Mouse (Mus musculus): ENCODE data around the gene Fam20c. TPM values are rescaled to one million over a fixed set of nuclear protein-coding genes. Genes with fewer than 3 reads are reported as not detected.
A peak's percentile ranks its signal among the peaks of the same experiment; 100 is the strongest.

Fam20c gene
- polyA plus RNA-seq, 1 experiment from 2014 or later: 3.4 TPM

DNA sequence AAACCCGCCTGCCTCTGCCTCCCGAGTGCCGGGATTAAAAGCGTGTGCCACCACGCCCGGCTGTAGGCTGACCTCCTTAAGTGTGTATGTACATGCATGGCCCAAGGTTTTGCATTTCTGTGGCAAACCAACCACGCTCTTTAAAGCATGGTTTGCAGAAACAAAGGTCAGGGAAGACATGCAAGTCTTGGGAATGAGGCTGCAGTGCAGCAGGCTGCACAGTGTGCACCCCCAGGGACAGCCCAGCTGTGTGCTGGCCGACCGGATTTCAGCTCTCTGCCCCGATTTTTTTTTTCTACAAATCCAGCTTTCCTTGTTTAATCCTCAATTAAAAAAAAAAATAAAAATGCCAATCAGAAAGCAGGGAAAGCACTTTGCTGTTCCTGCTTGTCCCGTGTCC, 13.3 kb downstream of the Fam20c start:
- Histone ChIP-seq H3K9me3 (ENCODE audit: control insufficient read depth, low read length) (no peaks in the 10 kb centered on the region), H3K27ac (ENCODE audit: low read length) (no peak overlapping the region), H3K4me1 (ENCODE audit: control insufficient read depth, insufficient read depth, low read length) (no peaks in the 10 kb centered on the region), H3K4me3 (ENCODE audit: low read length) (no peak overlapping the region), H3K27me3 (replicated peaks; ENCODE audit: control insufficient read depth, insufficient read depth, low read length) (no peaks in the 10 kb centered on the region), H3K4me2 (ENCODE audit: low read depth, low read length) (no peak overlapping the region), H3K36me3 (ENCODE audit: control insufficient read depth, insufficient read depth, low read length) (peaks cover 4% of the 10 kb centered on the region; the same call in 1 of the 2 replicates), H3K9ac (ENCODE audit: low read depth, low read length) (no peak overlapping the region)
- WGBS: 90% methylated on average over 11 of the region's 11 CpGs
- no peak for ATAC-seq

GRCm38 (mm10) chr5:138768704-138769103, 14.4 kb downstream of the Fam20c start:
- WGBS: 74% methylated on average over 2 of the region's 2 CpGs
- Histone ChIP-seq H3K27me3 (replicated peaks; ENCODE audit: control insufficient read depth, insufficient read depth, low read length) (no peaks in the 10 kb centered on the region), H3K27ac (ENCODE audit: low read length) (no peak overlapping the region), H3K4me2 (ENCODE audit: low read depth, low read length) (no peak overlapping the region), H3K4me1 (ENCODE audit: control insufficient read depth, insufficient read depth, low read length) (no peaks in the 10 kb centered on the region), H3K36me3 (ENCODE audit: control insufficient read depth, insufficient read depth, low read length) (peaks cover 4% of the 10 kb centered on the region; the same call in 1 of the 2 replicates), H3K9ac (ENCODE audit: low read depth, low read length) (no peak overlapping the region), H3K9me3 (ENCODE audit: control insufficient read depth, low read length) (no peaks in the 10 kb centered on the region), H3K4me3 (ENCODE audit: low read length) (no peak overlapping the region)
- no peak for ATAC-seq

- WGBS: 59% methylated on average over 5 of the region's 5 CpGs
- peak; percentile 58; the same call in 1 of the 2 replicates for ATAC-seq
Measured at GRCm38 (mm10) chr5:138769126-138769525, 14.8 kb downstream of the Fam20c start.

DNA sequence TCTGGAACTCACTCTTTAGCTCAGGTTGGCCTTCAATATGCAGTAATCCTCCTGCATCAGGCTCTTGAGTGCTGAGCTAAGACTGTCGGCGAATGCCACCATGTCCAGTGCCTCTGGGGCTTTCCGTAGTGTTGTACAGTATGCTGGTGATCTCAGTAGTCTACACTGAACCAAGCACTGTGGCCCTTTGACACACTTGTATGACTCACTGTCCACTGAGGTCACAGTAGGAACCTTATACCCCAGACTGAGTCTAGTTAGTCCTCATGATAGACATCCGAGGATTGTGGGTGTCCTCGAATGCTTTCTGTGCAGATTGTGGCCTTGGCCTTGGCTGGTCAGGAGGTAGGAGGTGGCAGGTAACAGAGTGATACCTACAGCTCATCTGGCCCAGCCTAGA, 20.8 kb downstream of the Fam20c start:
- Histone ChIP-seq H3K4me2 (ENCODE audit: low read depth, low read length) (no peak overlapping the region), H3K9ac (ENCODE audit: low read depth, low read length) (no peak overlapping the region), H3K27ac (ENCODE audit: low read length) (no peak overlapping the region), H3K4me1 (ENCODE audit: control insufficient read depth, insufficient read depth, low read length) (peaks cover 12% of the 10 kb centered on the region; the same call in 1 of the 2 replicates), H3K27me3 (replicated peaks; ENCODE audit: control insufficient read depth, insufficient read depth, low read length) (no peaks in the 10 kb centered on the region), H3K4me3 (ENCODE audit: low read length) (no peak overlapping the region), H3K9me3 (ENCODE audit: control insufficient read depth, low read length) (no peaks in the 10 kb centered on the region), H3K36me3 (ENCODE audit: control insufficient read depth, insufficient read depth, low read length) (no peaks in the 10 kb centered on the region)
- 90% methylated on average over 5 of the region's 5 CpGs for WGBS
- no peak for ATAC-seq

More at GRCm38 (mm10) chr5:138769126-138769525, 14.8 kb downstream of the Fam20c start:
- Histone ChIP-seq H3K27ac (ENCODE audit: low read length) (no peak overlapping the region), H3K4me1 (ENCODE audit: control insufficient read depth, insufficient read depth, low read length) (no peaks in the 10 kb centered on the region), H3K36me3 (ENCODE audit: control insufficient read depth, insufficient read depth, low read length) (peaks cover 4% of the 10 kb centered on the region; the same call in 1 of the 2 replicates), H3K4me3 (ENCODE audit: low read length) (no peak overlapping the region), H3K9ac (ENCODE audit: low read depth, low read length) (no peak overlapping the region), H3K4me2 (ENCODE audit: low read depth, low read length) (no peak overlapping the region), H3K9me3 (ENCODE audit: control insufficient read depth, low read length) (no peaks in the 10 kb centered on the region), H3K27me3 (replicated peaks; ENCODE audit: control insufficient read depth, insufficient read depth, low read length) (no peaks in the 10 kb centered on the region)

GRCm38 (mm10) chr5:138776346-138776745, 22.0 kb downstream of the Fam20c start:
- Histone ChIP-seq H3K4me2 (ENCODE audit: low read depth, low read length) (no peak overlapping the region), H3K36me3 (ENCODE audit: control insufficient read depth, insufficient read depth, low read length) (no peaks in the 10 kb centered on the region), H3K9ac (ENCODE audit: low read depth, low read length) (no peak overlapping the region), H3K4me3 (ENCODE audit: low read length) (no peak overlapping the region), H3K27me3 (replicated peaks; ENCODE audit: control insufficient read depth, insufficient read depth, low read length) (no peaks in the 10 kb centered on the region), H3K9me3 (ENCODE audit: control insufficient read depth, low read length) (no peaks in the 10 kb centered on the region), H3K4me1 (ENCODE audit: control insufficient read depth, insufficient read depth, low read length) (peaks cover 12% of the 10 kb centered on the region; the same call in 1 of the 2 replicates), H3K27ac (ENCODE audit: low read length) (no peak overlapping the region)
- 55% methylated on average over 1 of the region's 1 CpGs for WGBS
- ATAC-seq: peak; percentile 70

DNA sequence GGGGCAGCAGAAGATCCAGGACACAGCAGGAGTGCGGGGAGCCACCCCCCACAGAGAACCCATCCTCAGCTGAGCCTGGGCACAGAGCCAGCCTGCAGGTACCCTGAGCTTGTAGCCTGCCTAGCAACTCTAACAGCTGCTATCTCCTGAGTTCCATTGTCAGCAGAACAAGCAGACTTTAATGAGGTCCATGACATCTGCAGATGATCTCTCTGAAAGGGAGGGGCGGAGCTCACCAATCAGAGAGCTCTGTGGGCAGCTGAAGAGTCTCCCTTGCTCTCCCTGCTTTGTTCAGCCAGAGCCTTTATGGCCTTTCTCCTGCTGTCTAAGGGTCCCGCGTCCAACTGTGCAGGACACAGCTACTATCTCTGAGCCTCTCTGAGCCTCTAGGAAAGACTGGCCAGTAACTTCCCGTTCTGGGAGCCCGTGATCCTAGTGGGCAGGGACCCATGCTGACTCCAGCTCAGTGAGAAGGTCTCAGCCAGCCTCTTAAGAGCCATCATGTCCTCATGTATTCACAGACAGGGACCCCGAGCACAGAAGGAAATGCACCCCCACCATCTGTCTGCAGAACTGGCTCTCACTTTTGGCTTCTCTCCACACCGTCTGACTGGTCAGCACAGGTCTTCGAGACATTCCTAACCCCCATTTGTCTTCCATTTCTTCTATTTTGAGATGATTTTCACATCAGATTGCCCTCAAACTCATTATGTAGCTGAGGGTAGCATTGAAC, 24.6 kb downstream of the Fam20c start:
- Histone ChIP-seq H3K36me3 (ENCODE audit: control insufficient read depth, insufficient read depth, low read length) (no peaks in the 10 kb centered on the region), H3K9me3 (ENCODE audit: control insufficient read depth, low read length) (no peaks in the 10 kb centered on the region), H3K4me3 (ENCODE audit: low read length) (no peak overlapping the region), H3K4me1 (ENCODE audit: control insufficient read depth, insufficient read depth, low read length) (peaks cover 12% of the 10 kb centered on the region; the same call in 1 of the 2 replicates), H3K9ac (ENCODE audit: low read depth, low read length) (no peak overlapping the region; the same call in 1 of the 2 replicates), H3K27me3 (replicated peaks; ENCODE audit: control insufficient read depth, insufficient read depth, low read length) (no peaks in the 10 kb centered on the region), H3K27ac (ENCODE audit: low read length) (no peak overlapping the region), H3K4me2 (ENCODE audit: low read depth, low read length) (no peak overlapping the region)
- 49% methylated on average over 9 of the region's 9 CpGs for WGBS
- ATAC-seq: peak; percentile 66

- Histone ChIP-seq H3K9ac (ENCODE audit: low read depth, low read length) (no peak overlapping the region), H3K36me3 (ENCODE audit: control insufficient read depth, insufficient read depth, low read length) (no peaks in the 10 kb centered on the region), H3K27me3 (replicated peaks; ENCODE audit: control insufficient read depth, insufficient read depth, low read length) (no peaks in the 10 kb centered on the region), H3K27ac (ENCODE audit: low read length) (no peak overlapping the region), H3K9me3 (ENCODE audit: control insufficient read depth, low read length) (no peaks in the 10 kb centered on the region), H3K4me1 (ENCODE audit: control insufficient read depth, insufficient read depth, low read length) (peaks cover 12% of the 10 kb centered on the region; the same call in 1 of the 2 replicates), H3K4me3 (ENCODE audit: low read length) (no peak overlapping the region), H3K4me2 (ENCODE audit: low read depth, low read length) (no peak overlapping the region)
- no peak for ATAC-seq
- 55% methylated on average over 3 of the region's 3 CpGs for WGBS
Measured at GRCm38 (mm10) chr5:138779655-138780054, 25.3 kb downstream of the Fam20c start.

GRCm38 (mm10) chr5:138782697-138783096, 28.4 kb downstream of the Fam20c start:
- H3K4me3 ChIP-seq (ENCODE audit: low read length): no peak overlapping the region
- no peak overlapping the region for H3K4me2 ChIP-seq (ENCODE audit: low read depth, low read length)
- H3K9me3 ChIP-seq (ENCODE audit: control insufficient read depth, low read length): no peaks in the 10 kb centered on the region
- H3K27ac ChIP-seq (ENCODE audit: low read length): no peak overlapping the region
- H3K4me1 ChIP-seq (ENCODE audit: control insufficient read depth, insufficient read depth, low read length): peaks cover 9% of the 10 kb centered on the region; the same call in 1 of the 2 replicates
- no peaks in the 10 kb centered on the region for H3K27me3 ChIP-seq (replicated peaks; ENCODE audit: control insufficient read depth, insufficient read depth, low read length)
- no peaks in the 10 kb centered on the region for H3K36me3 ChIP-seq (ENCODE audit: control insufficient read depth, insufficient read depth, low read length)
- no peak for ATAC-seq
- no peak overlapping the region for H3K9ac ChIP-seq (ENCODE audit: low read depth, low read length)
- 91% methylated on average over 1 of the region's 1 CpGs for WGBS

DNA sequence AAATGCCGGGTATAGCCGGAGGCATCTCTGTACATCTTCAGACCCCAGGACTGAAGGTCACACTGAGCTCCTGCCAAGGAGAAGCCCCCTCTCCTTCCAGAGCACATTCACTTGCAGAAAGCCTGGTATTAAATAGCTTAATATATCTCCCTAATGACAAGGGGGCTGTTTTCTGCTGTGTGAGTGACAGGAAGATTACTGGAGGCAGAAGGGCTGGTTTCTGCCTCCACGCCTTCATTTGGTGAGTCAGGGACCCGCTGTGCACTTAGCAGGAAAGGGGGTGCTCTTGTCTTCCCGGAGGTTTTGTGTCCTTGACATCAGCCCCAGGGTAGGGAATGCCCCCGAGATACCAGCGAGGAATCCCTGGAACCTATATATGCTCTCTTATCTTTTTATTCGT, 28.9 kb downstream of the Fam20c start:
- no peak overlapping the region for H3K27ac ChIP-seq (ENCODE audit: low read length)
- no peaks in the 10 kb centered on the region for H3K36me3 ChIP-seq (ENCODE audit: control insufficient read depth, insufficient read depth, low read length)
- H3K27me3 ChIP-seq (replicated peaks; ENCODE audit: control insufficient read depth, insufficient read depth, low read length): no peaks in the 10 kb centered on the region
- H3K9me3 ChIP-seq (ENCODE audit: control insufficient read depth, low read length): no peaks in the 10 kb centered on the region
- no peak overlapping the region for H3K4me3 ChIP-seq (ENCODE audit: low read length)
- 66% methylated on average over 8 of the region's 8 CpGs for WGBS
- no peak for ATAC-seq
- no peak overlapping the region for H3K9ac ChIP-seq (ENCODE audit: low read depth, low read length)
- peaks cover 9% of the 10 kb centered on the region; the same call in 1 of the 2 replicates for H3K4me1 ChIP-seq (ENCODE audit: control insufficient read depth, insufficient read depth, low read length)
- H3K4me2 ChIP-seq (ENCODE audit: low read depth, low read length): no peak overlapping the region

Measured in intestine, embryonic 16.5 days (tissue).